Mouse (Mus musculus) spleen, postnatal 10 days (tissue): ENCODE data around the gene Themis.

ENCODE experiments used
- DNase-seq, 2 experiments: peaks; one replicate each; pipeline ENCODE4 v3.0.0; 2021 to 2022; ENCODE audit warnings: low spot score in 2 of 2

Gene Themis

GRCm38 (mm10) chr10:28799469-28799868 is 131.3 kb downstream of the Themis start:
- DNase-seq = no peak

GRCm38 (mm10) chr10:28805160-28805559 is 137.0 kb downstream of the Themis start:
- no peak for DNase-seq

GRCm38 (mm10) chr10:28811928-28812570 is 143.9 kb downstream of the Themis start:
- no peak for DNase-seq

- no peak for DNase-seq
Observed at GRCm38 (mm10) chr10:28812571-28812936, 144.4 kb downstream of the Themis start.

GRCm38 (mm10) chr10:28816160-28816559 is 148.0 kb downstream of the Themis start:
- DNase-seq = no peak

GRCm38 (mm10) chr10:28822320-28822719 is 154.2 kb downstream of the Themis start:
- DNase-seq = no peak

GRCm38 (mm10) chr10:28842605-28843004 is 174.4 kb downstream of the Themis start:
- DNase-seq = no peak

GRCm38 (mm10) chr10:28843755-28844717 is 175.9 kb downstream of the Themis start:
- peak; percentile 5 to 46 for DNase-seq

GRCm38 (mm10) chr10:28856154-28856553 is 188.0 kb downstream of the Themis start:
- no peak for DNase-seq

GRCm38 (mm10) chr10:28870580-28871354 is 202.6 kb downstream of the Themis start:
- no peak for DNase-seq

- DNase-seq = no peak
Observed at GRCm38 (mm10) chr10:28874605-28875004, 206.4 kb downstream of the Themis start.

GRCm38 (mm10) chr10:28887643-28888042 is 219.5 kb downstream of the Themis start:
- DNase-seq = no peak

GRCm38 (mm10) chr10:28890886-28891285 is 222.7 kb downstream of the Themis start:
- no peak for DNase-seq

GRCm38 (mm10) chr10:28898351-28898750 is 230.2 kb downstream of the Themis start:
- DNase-seq = no peak
